Mouse (Mus musculus) small intestine, adult 2 months (tissue): ENCODE measurements around the gene Olfr222.

Source experiments
- CTCF ChIP-seq: fragments of 200-500 bp; IDR thresholded peaks from 2 replicates; pipeline ENCODE4 v1.5.1; 2012; ENCODE audit warnings: low read depth, mild to moderate bottlenecking, control low read depth, inconsistent platforms, low read length, moderate library complexity, mixed read lengths; ENCODE audit not compliant: insufficient replicate concordance, insufficient read length; ENCODE audit errors: extremely low read depth
- POLR2A ChIP-seq: fragments of 200-500 bp; IDR thresholded peaks from 2 replicates; pipeline ENCODE4 v1.6.1; 2012; ENCODE audit warnings: low read depth, mild to moderate bottlenecking, control low read depth, inconsistent platforms, low read length, moderate library complexity

- no peak for TF ChIP-seq POLR2A
- no peak for TF ChIP-seq CTCF
Observed at GRCm38 (mm10) chr11:59611646-59612045, 35.6 kb upstream of the Olfr222 start.
